Mouse (Mus musculus): ENCODE data around the gene Olfr221. TPM values are rescaled to one million over a fixed set of nuclear protein-coding genes. Genes with fewer than 3 reads are reported as not detected.

Gene Olfr221
- polyA plus RNA-seq, 1 experiment = not detected

DNA sequence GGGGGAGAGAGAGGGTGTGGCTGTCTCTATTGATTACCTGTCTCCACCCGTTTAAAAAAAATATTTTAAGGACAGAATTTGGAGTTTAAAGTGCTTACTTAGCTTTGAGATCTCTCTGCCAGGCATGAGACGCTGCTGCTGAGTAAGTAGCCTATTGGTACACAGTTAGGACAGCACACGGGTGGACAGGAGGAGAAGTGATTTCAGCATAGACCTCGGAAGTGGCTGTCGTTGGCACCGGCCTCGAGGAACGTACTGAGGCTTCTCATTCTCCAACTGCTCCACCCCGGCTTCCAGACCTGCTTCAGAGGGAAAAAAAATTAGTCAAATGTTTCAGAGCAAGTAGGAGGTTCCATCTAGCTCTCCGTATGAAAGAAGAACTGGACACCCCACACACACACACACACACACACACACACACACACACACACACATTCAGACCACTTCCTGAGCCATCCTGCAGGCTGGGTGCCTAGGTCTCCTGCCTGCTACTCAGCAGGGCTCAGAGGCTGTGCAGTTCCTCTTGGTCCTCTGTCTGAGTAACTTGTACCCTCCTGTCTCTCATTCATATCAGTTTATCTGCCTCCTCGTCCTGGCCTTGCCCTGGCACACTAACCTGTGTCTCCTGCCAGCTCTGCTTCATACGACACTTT, 46.9 kb downstream of the Olfr221 start:
- TF ChIP-seq CTCF (IDR thresholded peaks at IDR 0.05; ENCODE audit: insufficient read depth, low read length) (no peak), POLR2A (IDR thresholded peaks at IDR 0.05; ENCODE audit: borderline replicate concordance, extremely low read depth, low read depth, low read length) (no peak)
- Histone ChIP-seq H3K4me3 (replicated peaks; ENCODE audit: extremely low read depth, low read depth, low read length) (no peak overlapping the region), H3K4me1 (ENCODE audit: control insufficient read depth, insufficient read depth, low read length) (no peaks in the 10 kb centered on the region)
- DNase-seq = no peak
- 64% methylated on average over 12 of the region's 12 CpGs for WGBS

DNA sequence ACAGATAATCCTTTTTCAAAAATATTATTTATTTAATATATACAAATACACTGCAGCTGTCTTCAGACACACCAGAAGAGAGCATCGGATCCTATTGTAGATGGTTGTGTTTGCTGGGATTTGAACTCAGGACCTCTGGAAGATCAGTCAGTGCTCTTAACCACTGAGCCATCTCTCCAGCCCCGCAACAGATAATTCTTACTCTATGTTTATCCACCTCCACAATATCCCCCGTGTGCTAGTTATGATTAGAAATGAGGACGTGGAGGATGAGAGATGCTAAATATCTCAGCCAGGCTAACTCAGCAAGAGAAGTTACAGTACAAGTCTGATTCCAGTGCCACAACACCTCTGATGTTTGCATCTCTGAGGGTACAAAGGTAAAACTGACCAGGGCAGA, 47.8 kb downstream of the Olfr221 start:
- H3K4me3 ChIP-seq (replicated peaks; ENCODE audit: extremely low read depth, low read depth, low read length) = no peak overlapping the region
- no peak for DNase-seq
- H3K4me1 ChIP-seq (ENCODE audit: control insufficient read depth, insufficient read depth, low read length) = no peaks in the 10 kb centered on the region
- TF ChIP-seq POLR2A (IDR thresholded peaks at IDR 0.05; ENCODE audit: borderline replicate concordance, extremely low read depth, low read depth, low read length) (no peak), CTCF (IDR thresholded peaks at IDR 0.05; ENCODE audit: insufficient read depth, low read length) (no peak)
- 88% methylated on average over 4 of the region's 4 CpGs for WGBS

DNA sequence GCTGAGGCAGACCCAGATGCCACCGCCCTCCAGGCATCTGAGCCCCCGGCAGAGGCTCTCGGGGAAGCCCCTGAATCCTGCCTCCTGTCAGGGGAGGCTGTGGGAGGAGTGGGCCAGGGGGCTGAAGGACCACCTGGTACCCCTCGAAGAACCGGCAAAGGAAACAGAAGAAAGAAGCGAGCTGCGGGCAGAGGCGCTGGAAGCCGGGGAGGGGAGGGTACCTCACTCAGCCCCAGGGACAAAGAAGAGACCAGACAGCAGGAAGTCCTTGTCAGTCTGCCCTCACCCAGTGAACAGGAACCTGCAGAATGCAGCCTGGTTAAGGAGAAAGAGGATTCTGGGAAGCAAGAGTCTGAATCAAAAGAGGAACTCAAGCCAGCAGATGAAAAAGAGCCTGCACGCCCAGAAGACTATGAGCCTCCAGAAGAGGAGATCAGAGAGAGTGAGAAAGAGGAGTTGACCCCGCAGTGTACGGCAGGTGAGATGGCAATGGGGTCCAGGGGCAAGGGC, 52.7 kb downstream of the Olfr221 start:
- TF ChIP-seq CTCF (IDR thresholded peaks at IDR 0.05; ENCODE audit: insufficient read depth, low read length) (no peak), POLR2A (IDR thresholded peaks at IDR 0.05; ENCODE audit: borderline replicate concordance, extremely low read depth, low read depth, low read length) (no peak)
- H3K4me3 ChIP-seq (replicated peaks; ENCODE audit: extremely low read depth, low read depth, low read length) = no peak overlapping the region
- DNase-seq = no peak
- peaks cover 6% of the 10 kb centered on the region; the same call in 1 of the 2 replicates for H3K4me1 ChIP-seq (ENCODE audit: control insufficient read depth, insufficient read depth, low read length)
- 68% methylated on average over 12 of the region's 12 CpGs for WGBS

DNA sequence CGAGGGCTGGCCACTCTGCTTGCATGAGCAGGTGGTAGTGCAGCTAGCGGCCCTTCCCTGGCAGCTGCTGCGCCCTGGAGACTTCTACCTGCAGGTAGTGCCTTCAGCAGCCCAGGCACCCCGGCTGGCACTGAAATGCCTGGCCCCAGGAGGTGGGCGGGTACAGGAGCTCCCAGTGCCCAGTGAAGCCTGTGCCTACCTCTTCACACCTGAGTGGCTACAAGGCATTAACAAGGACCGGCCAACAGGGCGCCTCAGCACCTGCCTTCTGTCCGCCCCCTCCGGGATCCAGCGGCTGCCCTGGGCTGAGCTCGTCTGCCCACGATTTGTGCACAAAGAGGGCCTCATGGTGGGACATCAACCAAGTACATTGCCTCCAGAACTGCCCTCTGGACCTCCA, 53.5 kb downstream of the Olfr221 start:
- H3K4me3 ChIP-seq (replicated peaks; ENCODE audit: extremely low read depth, low read depth, low read length) = no peak overlapping the region
- TF ChIP-seq POLR2A (IDR thresholded peaks at IDR 0.05; ENCODE audit: borderline replicate concordance, extremely low read depth, low read depth, low read length) (no peak), CTCF (IDR thresholded peaks at IDR 0.05; ENCODE audit: insufficient read depth, low read length) (no peak)
- peaks cover 6% of the 10 kb centered on the region; the same call in 1 of the 2 replicates for H3K4me1 ChIP-seq (ENCODE audit: control insufficient read depth, insufficient read depth, low read length)
- DNase-seq = no peak
- 84% methylated on average over 12 of the region's 12 CpGs for WGBS

DNA sequence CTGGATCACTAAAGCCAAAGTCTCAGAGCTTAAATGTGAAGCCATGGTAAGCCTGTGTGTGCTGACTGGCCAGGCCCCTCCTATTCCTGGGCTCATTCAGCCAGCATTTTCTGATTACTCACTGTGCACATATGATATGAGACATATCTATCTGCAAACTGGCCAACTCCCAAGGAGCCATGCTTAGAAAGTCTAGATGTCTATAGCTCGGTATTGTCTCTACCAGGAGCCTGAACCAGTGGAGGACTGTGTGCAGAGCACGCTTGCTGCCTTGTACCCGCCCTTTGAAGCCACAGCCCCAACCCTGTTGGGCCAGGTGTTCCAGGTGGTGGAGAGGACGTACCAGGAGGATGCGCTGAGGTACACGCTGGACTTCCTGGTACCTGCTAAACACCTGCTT, 55.1 kb downstream of the Olfr221 start:
- 83% methylated on average over 6 of the region's 6 CpGs for WGBS
- Histone ChIP-seq H3K4me3 (replicated peaks; ENCODE audit: extremely low read depth, low read depth, low read length) (no peak overlapping the region), H3K4me1 (ENCODE audit: control insufficient read depth, insufficient read depth, low read length) (peaks cover 6% of the 10 kb centered on the region; the same call in 1 of the 2 replicates)
- TF ChIP-seq POLR2A (IDR thresholded peaks at IDR 0.05; ENCODE audit: borderline replicate concordance, extremely low read depth, low read depth, low read length) (no peak), CTCF (IDR thresholded peaks at IDR 0.05; ENCODE audit: insufficient read depth, low read length) (no peak)
- DNase-seq = no peak

DNA sequence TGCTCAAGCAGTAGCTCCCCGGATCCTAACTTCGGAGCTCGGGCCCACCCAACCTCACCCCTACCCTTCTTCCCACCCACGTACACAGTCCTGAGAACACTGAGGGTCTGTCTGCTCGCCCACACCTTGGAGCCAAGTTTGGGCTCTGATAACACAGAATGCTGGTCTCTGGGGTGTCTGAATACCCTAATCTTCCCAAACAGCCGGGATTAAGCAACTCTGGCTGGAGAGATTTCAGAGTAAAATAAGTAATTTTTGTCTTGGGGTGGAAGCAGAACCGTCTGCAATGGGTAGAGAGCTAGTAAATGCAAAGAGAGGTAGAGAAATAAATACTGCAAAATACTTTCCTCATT, 56.1 kb downstream of the Olfr221 start:
- TF ChIP-seq POLR2A (IDR thresholded peaks at IDR 0.05; ENCODE audit: borderline replicate concordance, extremely low read depth, low read depth, low read length) (no peak), CTCF (IDR thresholded peaks at IDR 0.05; ENCODE audit: insufficient read depth, low read length) (no peak)
- no peak for DNase-seq
- peaks cover 6% of the 10 kb centered on the region; the same call in 1 of the 2 replicates for H3K4me1 ChIP-seq (ENCODE audit: control insufficient read depth, insufficient read depth, low read length)
- WGBS = 33% methylated on average over 7 of the region's 7 CpGs
- peak overlapping the region; percentile 61 for H3K4me3 ChIP-seq (replicated peaks; ENCODE audit: extremely low read depth, low read depth, low read length)

DNA sequence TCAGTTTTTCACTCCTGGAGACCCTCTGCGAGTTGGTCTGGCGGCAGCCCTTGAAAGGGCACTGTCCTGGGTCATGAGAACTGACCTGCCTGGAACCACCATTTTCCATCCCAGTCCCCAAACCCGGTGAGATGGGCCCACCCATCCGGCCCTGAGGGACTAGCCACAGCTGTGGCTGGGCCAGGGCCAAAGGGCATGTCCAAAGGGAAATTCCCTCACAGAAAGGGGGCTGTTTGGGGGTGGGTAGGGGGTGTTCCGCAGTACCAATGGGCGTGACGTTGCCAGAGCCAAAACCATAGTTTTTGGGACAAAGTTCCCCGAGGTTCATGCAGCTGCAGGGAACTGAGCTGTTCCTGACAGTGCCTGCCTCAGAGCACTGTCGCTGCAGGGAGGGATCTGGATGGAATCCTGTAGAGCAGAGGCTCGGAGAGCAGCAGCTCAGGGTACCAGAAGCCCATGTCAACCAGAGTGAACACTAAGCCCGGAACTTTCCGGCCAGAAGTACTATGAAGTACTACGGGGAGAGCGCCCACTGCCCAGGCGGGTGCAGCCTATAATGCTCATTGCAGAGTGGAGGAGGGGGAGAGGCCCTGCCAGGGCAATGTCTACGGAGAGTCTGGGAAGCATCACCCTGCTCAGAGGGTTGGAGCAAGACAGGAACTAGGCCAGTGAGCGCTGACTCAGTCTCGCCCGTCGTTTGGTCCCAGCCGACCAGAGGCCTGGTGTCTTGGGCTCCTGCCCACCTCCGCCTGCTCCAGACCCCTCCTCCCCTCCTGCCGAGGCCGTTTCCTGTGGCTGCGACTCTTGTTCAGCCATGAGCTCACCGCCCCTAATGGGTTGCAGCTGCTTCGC, 56.7 kb downstream of the Olfr221 start:
- peak; percentile 50 for DNase-seq

DNA sequence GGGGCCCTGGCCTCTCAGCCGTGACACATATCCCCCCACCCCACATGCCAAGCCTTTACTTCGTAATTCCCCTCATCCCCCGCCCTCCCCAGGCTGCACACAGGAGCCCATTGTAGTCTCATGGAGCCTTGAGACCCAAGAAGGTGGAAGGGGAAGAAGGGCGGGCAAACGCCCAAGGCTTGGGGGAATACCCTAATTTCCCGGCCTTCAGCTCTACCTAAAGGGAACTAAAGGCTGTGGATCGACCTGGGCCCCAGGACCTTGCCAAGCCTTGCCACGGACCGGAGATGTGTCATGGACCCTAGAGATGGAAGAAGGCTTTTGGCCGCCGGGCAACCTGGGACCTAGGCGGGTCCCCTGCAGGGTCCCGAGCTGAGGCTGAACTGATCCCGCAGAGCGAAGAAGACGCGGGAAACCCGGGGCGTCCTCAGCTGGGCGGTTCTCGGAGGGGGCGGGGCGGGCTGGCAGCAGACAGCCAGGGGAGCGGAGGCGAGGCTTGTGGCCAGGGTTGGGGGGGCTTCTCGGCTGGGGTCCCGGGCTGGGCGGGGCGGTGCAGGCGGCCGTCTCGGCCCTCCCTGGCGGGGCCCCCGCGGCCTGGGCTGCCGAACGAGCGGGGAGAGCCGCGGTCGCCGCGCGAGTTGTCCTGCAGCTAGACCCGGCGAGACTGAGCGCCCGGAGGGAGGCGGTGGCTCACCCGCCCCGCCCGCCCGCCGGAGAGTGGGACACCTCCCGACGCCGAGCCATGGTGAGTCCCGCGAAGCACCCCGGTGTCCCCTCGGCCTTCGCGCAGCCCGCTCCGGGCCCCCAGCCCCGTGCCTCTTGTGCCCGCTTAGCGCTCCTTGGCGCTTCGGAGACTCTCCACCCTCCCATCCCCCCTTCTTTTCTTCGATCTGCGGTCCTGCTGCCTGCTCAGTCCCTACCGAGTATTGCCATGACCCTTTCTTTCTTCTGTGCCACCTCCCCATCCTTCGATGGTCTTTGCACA, 57.7 kb downstream of the Olfr221 start, which contains the start of gene Arhgef40:
Arhgef40 (plus strand) TSS at position 473 of the 985 bp plus-strand sequence.
- DNase-seq = peak; percentile 68
- peak within 1 kb of the TSS; percentile 61 for H3K4me3 ChIP-seq (replicated peaks; ENCODE audit: extremely low read depth, low read depth, low read length)
- TF ChIP-seq POLR2A (IDR thresholded peaks at IDR 0.05; ENCODE audit: borderline replicate concordance, extremely low read depth, low read depth, low read length) (no peak), CTCF (IDR thresholded peaks at IDR 0.05; ENCODE audit: insufficient read depth, low read length) (no peak)
- WGBS = 1% methylated on average over 73 of the region's 74 CpGs
- H3K4me1 ChIP-seq (ENCODE audit: control insufficient read depth, insufficient read depth, low read length) = peaks cover 6% of the 10 kb centered on the region; the same call in 1 of the 2 replicates

More for the DNA sequence above, 56.7 kb downstream of the Olfr221 start:
- peaks cover 6% of the 10 kb centered on the region; the same call in 1 of the 2 replicates for H3K4me1 ChIP-seq (ENCODE audit: control insufficient read depth, insufficient read depth, low read length)
- TF ChIP-seq CTCF (IDR thresholded peaks at IDR 0.05; ENCODE audit: insufficient read depth, low read length) (no peak), POLR2A (IDR thresholded peaks at IDR 0.05; ENCODE audit: borderline replicate concordance, extremely low read depth, low read depth, low read length) (peak; percentile 57; the same call in 1 of the 2 replicates)
- 2% methylated on average over 27 of the region's 27 CpGs for WGBS
- H3K4me3 ChIP-seq (replicated peaks; ENCODE audit: extremely low read depth, low read depth, low read length) = peak overlapping the region; percentile 61

Other genes with a start within 250 kb of the Olfr221 start
- gene AY358078, start 242.4 kb downstream of the Olfr221 start, polyA plus RNA-seq (2012; rRNA removed) = not detected in 2 replicates
- 0.72 and 1.4 TPM in 2 replicates for gene Ear6, start 188.8 kb downstream of the Olfr221 start, polyA plus RNA-seq (2012; rRNA removed)
- 26.0 and 27.2 TPM in 2 replicates for gene Mettl17, start 157.6 kb downstream of the Olfr221 start, polyA plus RNA-seq (2012; rRNA removed)
- gene Slc39a2, start 149.6 kb downstream of the Olfr221 start, polyA plus RNA-seq (2012; rRNA removed) = 2.7 and 3.9 TPM in 2 replicates
- gene Ndrg2, start 128.3 kb downstream of the Olfr221 start, polyA plus RNA-seq (2012; rRNA removed) = 164 and 251 TPM in 2 replicates
- gene Tppp2, start 124.0 kb downstream of the Olfr221 start, polyA plus RNA-seq (2012; rRNA removed) = not detected in 2 replicates
- gene Rnase13, start 119.7 kb downstream of the Olfr221 start, polyA plus RNA-seq (2012; rRNA removed) = not detected in 2 replicates
- 70.0 and 72.8 TPM in 2 replicates for gene Arhgef40, start 57.7 kb downstream of the Olfr221 start, polyA plus RNA-seq (2012; rRNA removed)
- 0.58 and 0.69 TPM in 2 replicates for gene Tmem253, start 26.8 kb downstream of the Olfr221 start, polyA plus RNA-seq (2012; rRNA removed)
- 84.8 and 87.6 TPM in 2 replicates for gene Zfp219, start 21.7 kb downstream of the Olfr221 start, polyA plus RNA-seq (2012; rRNA removed)
- gene Hnrnpc, start 61.6 kb upstream of the Olfr221 start, polyA plus RNA-seq (2012; rRNA removed) = 50.1 and 83.7 TPM in 2 replicates
- gene Rpgrip1, start 68.2 kb upstream of the Olfr221 start, polyA plus RNA-seq (2012; rRNA removed) = 2.5 TPM in 2 replicates
- gene Supt16, start 155.0 kb upstream of the Olfr221 start, polyA plus RNA-seq (2012; rRNA removed) = 5.8 and 10.8 TPM in 2 replicates
- 23.6 and 32.9 TPM in 2 replicates for gene Chd8, start 215.3 kb upstream of the Olfr221 start, polyA plus RNA-seq (2012; rRNA removed)
- gene Tox4, start 236.7 kb upstream of the Olfr221 start, polyA plus RNA-seq (2012; rRNA removed) = 23.0 and 32.0 TPM in 2 replicates
- 7.7 and 13.0 TPM in 2 replicates for gene Rab2b, start 237.1 kb upstream of the Olfr221 start, polyA plus RNA-seq (2012; rRNA removed)

Measured in lung, adult 2 months (tissue).